Mouse (Mus musculus) B cell, adult (primary cell): ENCODE measurements around the gene Gm11099. TPM values are rescaled to one million over a fixed set of nuclear protein-coding genes. Genes with fewer than 3 reads are reported as not detected.

Experiments
- total RNA-seq: library from RNA; stranded (reverse); gene quantifications from 4 replicates; pipeline ENCODE4 v1.2.4, GENCODE M21; 2023; ENCODE audit not compliant: inconsistent age

The Gm11099 gene
- not detected in 4 replicates for total RNA-seq

GRCm38 (mm10) chr2:58859134-58859533 is at the start of gene Gm11099:
Gene Gm11099, plus strand, starts transcription at chr2:58859434.

